Mouse (Mus musculus) intestine, embryonic 14.5 days (tissue): ENCODE measurements around the gene Tns3. TPM values are rescaled to one million over a fixed set of nuclear protein-coding genes. Genes with fewer than 3 reads are reported as not detected.

Experiments
- ATAC-seq: fragments of 200-750 bp; cut with Nextera tagmentation; replicated peaks from 2 replicates; pipeline ENCODE4 v1.8.0; 2017; ENCODE audit warnings: low read depth, moderate number of reproducible peaks, moderate TSS enrichment, moderate library complexity; ENCODE audit not compliant: low FRiP score, low TSS enrichment
- DNase-seq: peaks from one replicate; pipeline ENCODE4 v3.0.0-alpha.2; 2018; ENCODE audit warnings: low spot score
- H3K27ac ChIP-seq: fragments of 300-500 bp; sonication (generic); 2 replicates; pipeline ENCODE4 v1.5.1; 2014; ENCODE audit warnings: low read depth, mild to moderate bottlenecking, control low read depth
- H3K27me3 ChIP-seq: fragments of 300-500 bp; sonication (generic); replicated peaks from 2 replicates; pipeline ENCODE4 v1.6.1; 2014; ENCODE audit warnings: low read length, control low read depth; ENCODE audit not compliant: control insufficient read depth, insufficient read depth
- H3K36me3 ChIP-seq: fragments of 300-500 bp; sonication (generic); 2 replicates; pipeline ENCODE4 v1.6.1; 2014; ENCODE audit warnings: low read length, control low read depth; ENCODE audit not compliant: control insufficient read depth, insufficient read depth
- H3K4me1 ChIP-seq: fragments of 300-500 bp; sonication (generic); replicated peaks from 2 replicates; pipeline ENCODE4 v1.6.1; 2014; ENCODE audit warnings: low read length, control low read depth, mixed read lengths; ENCODE audit not compliant: control insufficient read depth, insufficient read depth
- H3K4me2 ChIP-seq: fragments of 300-500 bp; sonication (generic); 2 replicates; pipeline ENCODE4 v1.6.1; 2014; ENCODE audit warnings: low read length
- H3K4me3 ChIP-seq: fragments of 300-500 bp; sonication (generic); 2 replicates; pipeline ENCODE4 v1.5.1; 2014; ENCODE audit warnings: low read depth, low read length, control low read depth, mixed read lengths
- H3K9ac ChIP-seq: fragments of 300-500 bp; sonication (generic); 2 replicates; pipeline ENCODE4 v1.6.1; 2014; ENCODE audit warnings: mild to moderate bottlenecking, low read length
- H3K9me3 ChIP-seq: fragments of 300-500 bp; sonication (generic); 2 replicates; pipeline ENCODE4 v1.6.1; 2016; ENCODE audit warnings: low read length, control low read depth; ENCODE audit not compliant: control insufficient read depth
- WGBS: fragments of 180-500 bp; shearing (Covaris S2); extraction: QIAGEN DNeasy Blood & Tissue Kit; methylation state at CpG from one replicate; pipeline ENCODE4 v1.1.7; 2014; 5-methylcytosine and 5-hydroxymethylcytosine counted together
- polyA plus RNA-seq: library from polyadenylated mRNA; unstranded; fragments of >200 nt; fragmentation: Nextera tagmentation; extraction: Ambion mirVana; gene quantifications from 2 replicates; pipeline ENCODE4 v1.2.1, GENCODE M21; 2014

Tns3 gene
- polyA plus RNA-seq, 1 experiment from 2014 or later, result 25.7 TPM

- ATAC-seq (peak; percentile 78; the same call in 1 of the 2 replicates), DNase-seq (peak; percentile 87)
- no peaks in the 10 kb centered on the region for H3K9me3 ChIP-seq
- H3K4me2 ChIP-seq, result no peak overlapping the region
- no peak overlapping the region for H3K27ac ChIP-seq
- no peaks in the 10 kb centered on the region for H3K27me3 ChIP-seq
- H3K4me1 ChIP-seq, result no peaks in the 10 kb centered on the region
- H3K4me3 ChIP-seq, result no peak overlapping the region
- no peaks in the 10 kb centered on the region for H3K36me3 ChIP-seq
- WGBS, result 29% methylated on average over 18 of the region's 18 CpGs
- no peak overlapping the region for H3K9ac ChIP-seq
Observed at GRCm38 (mm10) chr11:8405225-8405899, 259.0 kb downstream of the Tns3 start.

- Histone ChIP-seq H3K27ac (no peak overlapping the region), H3K9ac (no peak overlapping the region), H3K4me2 (no peak overlapping the region), H3K4me3 (no peak overlapping the region), H3K9me3 (peaks cover 3% of the 10 kb centered on the region; the same call in 1 of the 2 replicates), H3K36me3 (no peaks in the 10 kb centered on the region), H3K4me1 (no peaks in the 10 kb centered on the region), H3K27me3 (no peaks in the 10 kb centered on the region)
- no peak for ATAC-seq
- WGBS, result 88% methylated on average over 7 of the region's 7 CpGs
- no peak for DNase-seq
Observed at GRCm38 (mm10) chr11:8401328-8401727, 263.0 kb downstream of the Tns3 start.

- ATAC-seq (no peak), DNase-seq (no peak)
- H3K27me3 ChIP-seq, result no peaks in the 10 kb centered on the region
- no peaks in the 10 kb centered on the region for H3K4me1 ChIP-seq
- H3K27ac ChIP-seq, result no peak overlapping the region
- H3K9me3 ChIP-seq, result peaks cover 3% of the 10 kb centered on the region; the same call in 1 of the 2 replicates
- H3K9ac ChIP-seq, result no peak overlapping the region
- H3K36me3 ChIP-seq, result no peaks in the 10 kb centered on the region
- 85% methylated on average over 7 of the region's 7 CpGs for WGBS
- H3K4me3 ChIP-seq, result no peak overlapping the region
- no peak overlapping the region for H3K4me2 ChIP-seq
Observed at GRCm38 (mm10) chr11:8396329-8396728, 268.0 kb downstream of the Tns3 start.

GRCm38 (mm10) chr11:8391564-8391963 is 272.8 kb downstream of the Tns3 start:
- Histone ChIP-seq H3K4me2 (no peak overlapping the region), H3K36me3 (no peaks in the 10 kb centered on the region), H3K9me3 (no peaks in the 10 kb centered on the region), H3K27ac (no peak overlapping the region), H3K4me1 (no peaks in the 10 kb centered on the region), H3K4me3 (no peak overlapping the region), H3K9ac (no peak overlapping the region), H3K27me3 (no peaks in the 10 kb centered on the region)
- whole genome bisulfite sequencing, result 68% methylated on average over 5 of the region's 5 CpGs
- DNase-seq, result no peak
- no peak for ATAC-seq

- H3K36me3 ChIP-seq, result no peaks in the 10 kb centered on the region
- no peak overlapping the region for H3K4me3 ChIP-seq
- ATAC-seq, result no peak
- H3K27ac ChIP-seq, result no peak overlapping the region
- H3K4me1 ChIP-seq, result no peaks in the 10 kb centered on the region
- H3K27me3 ChIP-seq, result no peaks in the 10 kb centered on the region
- no peak overlapping the region for H3K4me2 ChIP-seq
- 87% methylated on average over 7 of the region's 7 CpGs for WGBS
- DNase-seq, result no peak
- H3K9me3 ChIP-seq, result no peaks in the 10 kb centered on the region
- no peak overlapping the region for H3K9ac ChIP-seq
Observed at GRCm38 (mm10) chr11:8385891-8386405, 278.4 kb downstream of the Tns3 start.
